Mouse (Mus musculus): ENCODE results near the gene Zfp442. TPM values are rescaled to one million over a fixed set of nuclear protein-coding genes. Genes with fewer than 3 reads are reported as not detected.
"Not testable (repeated sequence)": the region's sequence is repeated elsewhere in the genome, so short reads cannot be mapped to it uniquely, and the experiment has no call there.

Zfp442 gene
- polyA plus RNA-seq, 1 experiment: 1.5 TPM

DNA sequence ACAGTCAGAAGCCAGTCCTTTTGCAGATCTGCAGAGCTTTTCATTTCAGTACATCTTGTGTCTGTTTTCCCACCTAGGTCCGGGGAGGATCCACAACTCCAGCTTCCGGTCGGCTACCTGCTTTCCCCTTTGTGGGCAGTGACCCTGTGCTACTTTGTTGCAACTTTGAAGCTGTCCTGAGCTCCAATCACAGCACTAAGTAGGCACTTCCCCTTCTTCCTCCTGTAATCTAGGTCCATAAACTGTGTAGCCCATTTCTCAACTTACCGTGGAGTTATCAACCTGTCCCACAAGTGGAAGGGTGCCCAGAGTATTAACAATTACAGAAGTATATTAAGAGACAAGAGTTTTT is 88.4 kb downstream of the Zfp442 start:
- no peak for TF ChIP-seq CTCF (IDR thresholded peaks at IDR 0.05; ENCODE audit: borderline replicate concordance, insufficient read depth, low read depth, low read length)
- 16% methylated on average over 4 of the region's 4 CpGs for WGBS
- Histone ChIP-seq H3K4me3 (replicated peaks; ENCODE audit: insufficient read depth, low read depth, low read length) (peak overlapping the region; percentile 99), H3K4me1 (ENCODE audit: control insufficient read depth, insufficient read depth, low read length) (no peaks in the 10 kb centered on the region), H3K27ac (ENCODE audit: insufficient read depth, low read length) (no peak overlapping the region), H3K27me3 (ENCODE audit: control insufficient read depth, insufficient read depth, low read length) (no peaks in the 10 kb centered on the region)
- DNase-seq: no peak

DNA sequence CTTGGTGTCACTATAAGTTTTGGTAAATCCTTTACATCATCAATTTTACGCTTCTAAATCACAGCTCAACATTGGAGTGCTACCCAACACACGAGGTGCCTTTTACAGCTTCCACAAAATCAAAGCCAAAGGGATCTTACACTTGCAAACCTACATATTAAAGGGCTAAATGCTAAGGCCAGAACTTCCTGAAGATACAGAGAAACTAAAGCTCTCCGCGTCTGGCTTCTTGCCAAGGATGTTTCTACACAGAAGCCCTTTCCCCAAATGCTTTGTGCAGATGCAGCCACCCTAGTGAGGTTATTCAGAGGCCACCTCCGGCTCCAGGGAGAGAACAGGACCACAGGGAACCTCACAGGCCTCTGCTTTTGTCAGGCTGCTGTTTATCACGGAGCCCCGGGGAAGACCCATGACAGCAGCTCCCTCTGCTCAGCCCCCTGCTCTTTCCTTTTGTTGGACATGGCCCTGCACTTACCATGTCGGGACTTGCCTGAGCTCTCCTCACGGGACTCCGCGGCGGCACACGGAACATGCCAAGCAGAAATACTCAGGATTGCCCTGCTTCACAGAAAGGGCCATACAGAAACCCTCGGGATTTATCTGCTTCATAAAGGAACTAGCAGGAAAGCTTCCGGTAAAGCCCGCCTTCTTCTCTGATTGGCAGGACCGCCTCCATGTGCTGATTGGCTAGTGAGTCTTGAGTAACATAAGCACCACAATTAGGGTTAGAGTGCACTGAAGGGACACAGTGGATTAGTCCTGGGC is 89.0 kb downstream of the Zfp442 start, which contains the start of gene 3300002I08Rik:
3300002I08Rik (minus strand) TSS at position 653 of the 765 bp plus-strand sequence.
- peak; percentile 91 for DNase-seq
- peak within 1 kb of the TSS; percentile 99 for H3K4me3 ChIP-seq (replicated peaks; ENCODE audit: insufficient read depth, low read depth, low read length)
- not testable (repeated sequence) for H3K27ac ChIP-seq (ENCODE audit: insufficient read depth, low read length); H3K4me1 ChIP-seq (ENCODE audit: control insufficient read depth, insufficient read depth, low read length); H3K27me3 ChIP-seq (ENCODE audit: control insufficient read depth, insufficient read depth, low read length)
- WGBS: 3% methylated on average over 17 of the region's 17 CpGs

Other genes starting within 250 kb of the Zfp442 start
- gene Zfp937, start 233.4 kb downstream of the Zfp442 start, polyA plus RNA-seq (2012; rRNA removed): 2.4 and 2.5 TPM in 2 replicates
- 0.36 and 0.73 TPM in 2 replicates for gene Gm21994, start 195.9 kb downstream of the Zfp442 start, polyA plus RNA-seq (2012; rRNA removed)
- gene Gm14124, start 194.0 kb downstream of the Zfp442 start, polyA plus RNA-seq (2012; rRNA removed): 0.03 TPM in 1 of 2 replicates, not detected in the other
- gene Gm10130, start 127.8 kb downstream of the Zfp442 start, polyA plus RNA-seq (2012; rRNA removed): not detected in 2 replicates
- 3.6 and 4.5 TPM in 2 replicates for gene 3300002I08Rik, start 88.7 kb downstream of the Zfp442 start, polyA plus RNA-seq (2012; rRNA removed)
- 0.06 TPM in 1 of 2 replicates, not detected in the other for gene Zfp345, start 33.6 kb upstream of the Zfp442 start, polyA plus RNA-seq (2012; rRNA removed)
- 0.29 TPM in 1 of 2 replicates, not detected in the other for gene Cst7, start 118.9 kb upstream of the Zfp442 start, polyA plus RNA-seq (2012; rRNA removed)
- gene Apmap, start 157.1 kb upstream of the Zfp442 start, polyA plus RNA-seq (2012; rRNA removed): 83.3 and 92.0 TPM in 2 replicates
- 15.4 and 15.7 TPM in 2 replicates for gene Acss1, start 217.0 kb upstream of the Zfp442 start, polyA plus RNA-seq (2012; rRNA removed)
- 0.06 TPM in 1 of 2 replicates, not detected in the other for gene Vsx1, start 237.9 kb upstream of the Zfp442 start, polyA plus RNA-seq (2012; rRNA removed)